Mouse (Mus musculus) limb, embryonic 14.5 days (tissue): ENCODE results near the gene Mgll. TPM values are rescaled to one million over a fixed set of nuclear protein-coding genes. Genes with fewer than 3 reads are reported as not detected.

Experiments
- ATAC-seq: fragments of 200-750 bp; cut with Nextera tagmentation; 2 replicates; pipeline ENCODE4 v1.8.0; 2017; ENCODE audit warnings: low read depth, moderate number of reproducible peaks, moderate TSS enrichment; ENCODE audit not compliant: low FRiP score
- DNase-seq: peaks from one replicate; pipeline ENCODE4 v3.0.0-alpha.2; 2015; ENCODE audit warnings: low spot score
- H3K27ac ChIP-seq: fragments of 300-500 bp; sonication (generic); replicated peaks from 2 replicates; pipeline ENCODE4 v1.5.1; 2014; ENCODE audit warnings: low read depth, mild to moderate bottlenecking, low read length, moderate library complexity, mixed read lengths
- H3K27me3 ChIP-seq: fragments of 300-500 bp; sonication (generic); 2 replicates; pipeline ENCODE4 v1.6.1; 2014; ENCODE audit warnings: low read length, mixed read lengths; ENCODE audit not compliant: control insufficient read depth, insufficient read depth
- H3K36me3 ChIP-seq: fragments of 300-500 bp; sonication (generic); 2 replicates; pipeline ENCODE4 v1.6.1; 2014; ENCODE audit warnings: mild to moderate bottlenecking, low read length, moderate library complexity, mixed read lengths; ENCODE audit not compliant: control insufficient read depth, insufficient read depth
- H3K4me1 ChIP-seq: fragments of 300-500 bp; sonication (generic); 2 replicates; pipeline ENCODE4 v1.6.1; 2014; ENCODE audit warnings: antibody characterized with exemption, low read length, mixed read lengths; ENCODE audit not compliant: control insufficient read depth, insufficient read depth
- H3K4me2 ChIP-seq: fragments of 300-500 bp; sonication (generic); replicated peaks from 2 replicates; pipeline ENCODE4 v1.6.1; 2014; ENCODE audit warnings: low read depth, mild to moderate bottlenecking, low read length, moderate library complexity; ENCODE audit not compliant: severe bottlenecking
- H3K4me3 ChIP-seq: fragments of 300-500 bp; sonication (generic); replicated peaks from 2 replicates; pipeline ENCODE4 v1.5.1; 2014; ENCODE audit warnings: low read length
- H3K9ac ChIP-seq: fragments of 300-500 bp; sonication (generic); 2 replicates; pipeline ENCODE4 v1.6.1; 2014; ENCODE audit warnings: mild to moderate bottlenecking, low read depth, low read length, moderate library complexity; ENCODE audit not compliant: severe bottlenecking
- H3K9me3 ChIP-seq: fragments of 300-500 bp; sonication (generic); 2 replicates; pipeline ENCODE4 v1.6.1; 2016; ENCODE audit warnings: low read length; ENCODE audit not compliant: control insufficient read depth
- POLR2A ChIP-seq: fragments of 200-500 bp; IDR thresholded peaks from 2 replicates; pipeline ENCODE4 v1.8.0; 2012; ENCODE audit warnings: inconsistent platforms, mild to moderate bottlenecking, moderate library complexity, borderline replicate concordance; ENCODE audit not compliant: insufficient read depth, insufficient read length; ENCODE audit errors: extremely low read depth
- WGBS: fragments of 180-500 bp; shearing (Covaris S2); extraction: QIAGEN DNeasy Blood & Tissue Kit; methylation state at CpG from one replicate; pipeline ENCODE4 v1.1.7; 2014; 5-methylcytosine and 5-hydroxymethylcytosine counted together
- polyA plus RNA-seq, 2 experiments: library from polyadenylated mRNA; depleted of rRNA in 1 of 2; stranded (reverse) in 1 of 2; unstranded in 1 of 2; fragments of >200 nt; fragmentation: Nextera tagmentation in 1 of 2; extraction: Ambion mirVana in 1 of 2; gene quantifications; 2 replicates each; pipeline versions ENCODE4 v1.2.1 to v1.2.3; 2012 to 2014

Mgll gene
- polyA plus RNA-seq, 2 experiments = 7.5 to 17.6 TPM

- Histone ChIP-seq H3K36me3 (no peaks in the 10 kb centered on the region), H3K27me3 (no peaks in the 10 kb centered on the region), H3K27ac (no peak overlapping the region), H3K9ac (no peak overlapping the region), H3K9me3 (no peaks in the 10 kb centered on the region), H3K4me3 (no peak overlapping the region), H3K4me2 (no peak overlapping the region), H3K4me1 (no peaks in the 10 kb centered on the region)
- 59% methylated on average over 7 of the region's 7 CpGs for WGBS
- TF ChIP-seq POLR2A = no peak
- DNase-seq = no peak
- ATAC-seq = no peak
Observed at GRCm38 (mm10) chr6:88683380-88684053, 40.7 kb upstream of the Mgll start.

GRCm38 (mm10) chr6:88688171-88688570, 36.0 kb upstream of the Mgll start:
- TF ChIP-seq POLR2A = no peak
- ATAC-seq = no peak
- H3K27me3 ChIP-seq = no peaks in the 10 kb centered on the region
- no peaks in the 10 kb centered on the region for H3K4me1 ChIP-seq
- no peaks in the 10 kb centered on the region for H3K36me3 ChIP-seq
- no peaks in the 10 kb centered on the region for H3K9me3 ChIP-seq
- no peak overlapping the region for H3K27ac ChIP-seq
- 83% methylated on average over 11 of the region's 11 CpGs for WGBS
- H3K9ac ChIP-seq = no peak overlapping the region
- H3K4me3 ChIP-seq = no peak overlapping the region
- H3K4me2 ChIP-seq = no peak overlapping the region
- DNase-seq = no peak

GRCm38 (mm10) chr6:88688712-88689111, 35.5 kb upstream of the Mgll start:
- Histone ChIP-seq H3K4me3 (no peak overlapping the region), H3K9ac (no peak overlapping the region), H3K9me3 (no peaks in the 10 kb centered on the region), H3K4me2 (no peak overlapping the region), H3K27ac (no peak overlapping the region), H3K36me3 (no peaks in the 10 kb centered on the region), H3K27me3 (no peaks in the 10 kb centered on the region), H3K4me1 (no peaks in the 10 kb centered on the region)
- ATAC-seq (no peak), DNase-seq (no peak)
- 69% methylated on average over 3 of the region's 3 CpGs for WGBS
- no peak for TF ChIP-seq POLR2A

GRCm38 (mm10) chr6:88690211-88690610, 34.0 kb upstream of the Mgll start:
- no peak for ATAC-seq
- no peak overlapping the region for H3K27ac ChIP-seq
- H3K9me3 ChIP-seq = no peaks in the 10 kb centered on the region
- no peak overlapping the region for H3K4me2 ChIP-seq
- DNase-seq = peak; percentile 14
- no peak overlapping the region for H3K4me3 ChIP-seq
- no peak overlapping the region for H3K9ac ChIP-seq
- H3K4me1 ChIP-seq = no peaks in the 10 kb centered on the region
- 68% methylated on average over 3 of the region's 3 CpGs for WGBS
- no peak for TF ChIP-seq POLR2A
- H3K27me3 ChIP-seq = no peaks in the 10 kb centered on the region
- H3K36me3 ChIP-seq = no peaks in the 10 kb centered on the region

GRCm38 (mm10) chr6:88691361-88691760, 32.9 kb upstream of the Mgll start:
- DNase-seq = no peak
- no peak for TF ChIP-seq POLR2A
- ATAC-seq = no peak
- Histone ChIP-seq H3K4me3 (no peak overlapping the region), H3K27ac (no peak overlapping the region), H3K4me1 (no peaks in the 10 kb centered on the region), H3K36me3 (no peaks in the 10 kb centered on the region), H3K9ac (no peak overlapping the region), H3K27me3 (no peaks in the 10 kb centered on the region), H3K4me2 (no peak overlapping the region), H3K9me3 (no peaks in the 10 kb centered on the region)
- 71% methylated on average over 2 of the region's 2 CpGs for WGBS
